Mouse (Mus musculus) neutrophil, adult 5-6 weeks (primary cell): ENCODE results near the gene Atg4a-ps. TPM values are rescaled to one million over a fixed set of nuclear protein-coding genes. Genes with fewer than 3 reads are reported as not detected.

Experiments used
- total RNA-seq: library from RNA; stranded (forward); fragments of 200-1000 nt; gene quantifications from 2 replicates; pipeline ENCODE4 v1.2.3, GENCODE M21; 2017

The Atg4a-ps gene
- total RNA-seq, 1 experiment from 2014 or later, result 0.58 TPM

Other genes starting within 250 kb of the Atg4a-ps start
- gene Syt6, start 70.8 kb downstream of the Atg4a-ps start, total RNA-seq, result 0.12 and 0.47 TPM in 2 replicates
- 5.9 and 7.0 TPM in 2 replicates for gene Olfml3, start 91.9 kb upstream of the Atg4a-ps start, total RNA-seq
- not detected in 2 replicates for gene Gm10964, start 93.3 kb upstream of the Atg4a-ps start, total RNA-seq
- 231 and 247 TPM in 2 replicates for gene Hipk1, start 145.5 kb upstream of the Atg4a-ps start, total RNA-seq
- gene Dclre1b, start 163.4 kb upstream of the Atg4a-ps start, total RNA-seq, result 13.1 and 15.6 TPM in 2 replicates
- gene Ap4b1, start 163.5 kb upstream of the Atg4a-ps start, total RNA-seq, result 39.4 and 48.4 TPM in 2 replicates
- gene Gm43064, start 163.5 kb upstream of the Atg4a-ps start, total RNA-seq, result not detected in 2 replicates
- 1.5 and 2.5 TPM in 2 replicates for gene Bcl2l15, start 186.5 kb upstream of the Atg4a-ps start, total RNA-seq
- 93.7 and 107 TPM in 2 replicates for gene Ptpn22, start 213.7 kb upstream of the Atg4a-ps start, total RNA-seq